Mouse (Mus musculus) naive thymus-derived CD4-positive, alpha-beta T cell, adult 2 months (primary cell): Measurements from ENCODE around the gene Sucnr1.
"Not testable (repeated sequence)": the region's sequence is repeated elsewhere in the genome, so short reads cannot be mapped to it uniquely, and the experiment has no call there.

Experiments used
- DNase-seq: peaks from one replicate; pipeline ENCODE4 v3.0.0-alpha.2; 2011; ENCODE audit warnings: low read depth

Gene Sucnr1

GRCm38 (mm10) chr3:60081648-60082047 lies at the start of gene Sucnr1:
Gene Sucnr1 (plus strand): TSS chr3:60081869.
- DNase-seq: no peak

DNA sequence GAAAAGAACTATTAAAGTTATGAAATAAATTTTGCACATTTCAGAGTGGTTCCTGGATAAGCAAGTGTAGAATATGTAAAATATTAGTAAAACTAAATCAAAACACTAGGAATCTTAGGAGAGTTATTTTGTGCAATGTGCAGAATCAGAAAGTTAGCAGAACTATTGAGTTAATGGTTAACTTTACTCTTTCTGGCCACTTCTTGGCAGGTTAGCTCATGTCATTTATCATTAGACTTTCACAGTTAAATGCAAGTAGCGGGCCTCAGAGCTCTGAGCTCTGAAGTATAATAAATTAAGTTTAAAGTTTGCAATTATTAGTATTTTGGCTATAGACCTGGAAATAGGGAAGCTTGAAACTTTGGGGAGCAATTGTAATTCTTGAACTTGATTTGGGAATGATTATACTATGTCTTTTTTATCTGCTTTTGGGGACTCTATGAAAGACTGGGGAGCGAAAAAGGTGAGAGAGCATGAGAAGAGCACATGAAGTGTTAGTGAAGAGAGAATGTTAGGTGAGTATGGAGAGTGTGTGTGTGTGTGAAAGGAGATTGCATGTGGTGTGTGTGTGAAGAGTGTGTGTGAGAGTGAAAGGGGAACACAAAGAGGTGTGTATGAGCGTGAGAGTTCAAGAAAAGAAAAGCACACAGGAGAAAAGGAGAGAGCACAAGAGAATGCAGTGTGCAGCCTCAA lies 35.3 kb upstream of the Sucnr1 start:
- DNase-seq: no peak

GRCm38 (mm10) chr3:60053231-60053927 lies 28.3 kb upstream of the Sucnr1 start:
- DNase-seq: no peak

DNA sequence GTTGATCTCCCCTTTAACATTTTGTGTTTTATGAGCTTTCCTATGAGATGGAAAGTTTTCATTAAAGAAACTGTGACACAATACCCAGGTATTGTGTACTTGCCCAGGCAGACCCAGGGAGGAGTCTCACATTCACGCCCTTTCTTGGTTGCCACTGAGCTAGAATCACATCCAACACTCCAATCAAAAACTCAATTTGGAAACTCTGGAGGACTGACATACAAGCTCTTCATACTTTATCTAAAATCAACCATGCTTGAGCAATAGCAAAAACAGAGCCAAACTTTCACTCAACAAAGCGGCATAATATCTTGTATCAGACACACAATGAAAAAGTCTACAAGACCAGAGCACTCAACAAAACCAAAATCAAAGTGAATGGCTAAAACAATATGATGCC lies 27.7 kb upstream of the Sucnr1 start:
- DNase-seq: no peak

- peak; percentile 37 for DNase-seq
Measured at GRCm38 (mm10) chr3:60056451-60056850, 25.2 kb upstream of the Sucnr1 start.

DNA sequence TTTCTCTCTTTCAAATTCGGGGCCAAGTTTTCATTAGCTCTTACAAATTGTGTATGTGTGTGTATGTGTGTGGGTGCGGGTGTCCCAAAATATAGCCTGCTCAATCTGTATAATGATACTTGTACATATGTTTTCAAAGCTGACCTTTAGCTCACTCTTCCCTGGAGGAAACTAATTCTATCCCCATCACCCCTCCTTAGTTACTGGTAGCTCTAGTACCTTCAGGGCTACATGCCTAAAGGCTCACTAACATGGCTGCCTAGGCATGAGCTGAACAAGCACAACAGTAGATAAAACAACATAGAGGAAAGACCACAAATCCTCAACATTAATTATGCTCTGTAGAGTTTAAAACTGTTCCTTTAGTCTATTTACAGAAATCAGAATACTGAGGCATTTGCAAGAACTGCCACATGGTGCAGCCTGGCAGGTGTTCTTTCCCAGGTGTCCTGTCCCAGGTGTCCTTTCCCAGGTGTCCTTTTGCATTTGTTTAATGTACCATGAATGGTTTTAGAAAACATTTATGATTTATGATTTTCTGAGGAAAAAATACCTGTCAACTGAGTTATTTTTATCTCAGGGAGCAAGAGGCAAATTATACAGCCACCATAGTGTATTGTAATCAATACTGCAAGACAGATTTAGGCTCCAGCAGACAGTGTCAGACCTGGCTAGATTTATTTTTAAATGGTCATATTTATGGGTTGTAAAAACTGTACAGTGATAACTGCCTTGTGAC lies 24.4 kb upstream of the Sucnr1 start:
- DNase-seq: no peak

DNA sequence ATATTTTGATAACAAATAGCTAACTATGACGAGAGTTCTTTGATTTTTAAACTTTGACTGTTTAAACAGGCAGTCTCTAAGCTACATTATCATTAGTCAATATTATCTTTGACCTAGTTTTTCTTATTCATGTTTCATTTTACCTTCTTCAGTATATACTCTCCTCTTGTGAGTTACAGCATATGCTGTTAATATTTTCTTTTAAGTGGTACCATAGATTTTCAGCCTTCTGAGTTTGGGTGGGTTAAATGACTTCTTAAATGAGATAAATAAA lies 23.9 kb upstream of the Sucnr1 start:
- no peak for DNase-seq

GRCm38 (mm10) chr3:60078883-60079415 lies 2.7 kb upstream of the Sucnr1 start:
- DNase-seq: no peak

DNA sequence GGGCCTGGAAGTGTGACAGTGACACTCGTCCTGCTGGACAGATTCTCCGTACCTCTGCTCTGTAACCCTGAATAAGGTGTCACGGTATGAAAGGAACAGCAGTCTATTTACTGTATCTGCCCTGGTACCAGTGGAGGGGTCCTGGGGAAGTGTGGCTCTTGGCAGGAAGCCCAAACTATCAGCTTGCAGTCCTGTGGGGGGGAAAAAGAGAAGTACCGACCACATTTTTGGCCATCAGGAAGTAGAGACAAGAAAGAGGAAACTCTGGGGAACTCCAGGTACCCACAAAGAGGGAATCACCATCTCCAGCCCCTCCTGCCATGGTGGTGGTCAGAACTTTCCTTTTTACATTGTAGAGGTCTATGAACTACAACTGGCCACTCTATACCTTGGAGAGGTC lies 1.1 kb upstream of the Sucnr1 start:
- no peak for DNase-seq

DNA sequence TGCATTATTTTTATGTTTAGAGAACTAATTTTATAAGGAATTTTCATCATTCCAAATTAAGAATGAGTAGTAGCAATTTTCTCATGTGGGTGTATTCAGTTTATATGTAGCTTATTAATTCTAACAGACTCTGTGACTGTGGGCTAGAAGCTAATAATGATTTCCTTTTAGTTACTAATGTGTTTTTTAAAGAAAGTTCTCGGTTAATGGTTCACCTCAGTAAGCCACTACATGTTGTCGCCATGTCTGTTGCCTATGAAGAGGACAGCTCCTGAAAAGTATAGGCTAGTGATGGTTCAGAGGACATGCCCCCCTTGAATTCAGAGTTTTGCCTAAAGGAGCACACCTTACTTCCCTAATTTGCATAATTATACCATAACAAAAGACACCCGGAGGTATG lies 1.1 kb downstream of the Sucnr1 start:
- DNase-seq: no peak

DNA sequence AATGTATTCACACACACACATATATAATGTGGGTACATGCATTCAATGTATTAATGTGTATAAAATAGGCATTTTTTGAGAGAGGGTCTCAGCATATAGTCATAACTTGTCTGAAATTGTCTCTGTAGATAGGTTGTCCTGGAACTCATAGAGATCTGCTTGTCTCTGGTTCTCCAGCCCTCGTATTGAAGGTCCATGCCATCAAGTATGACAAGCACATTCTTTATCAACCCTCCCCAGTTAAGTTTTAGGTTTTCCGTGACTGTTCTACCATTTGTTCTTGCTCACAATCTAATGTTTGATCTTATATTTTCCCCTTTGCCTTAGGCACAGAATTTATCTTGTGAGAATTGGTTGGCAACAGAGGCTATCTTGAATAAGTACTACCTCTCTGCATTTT lies 4.1 kb downstream of the Sucnr1 start:
- DNase-seq: no peak

DNA sequence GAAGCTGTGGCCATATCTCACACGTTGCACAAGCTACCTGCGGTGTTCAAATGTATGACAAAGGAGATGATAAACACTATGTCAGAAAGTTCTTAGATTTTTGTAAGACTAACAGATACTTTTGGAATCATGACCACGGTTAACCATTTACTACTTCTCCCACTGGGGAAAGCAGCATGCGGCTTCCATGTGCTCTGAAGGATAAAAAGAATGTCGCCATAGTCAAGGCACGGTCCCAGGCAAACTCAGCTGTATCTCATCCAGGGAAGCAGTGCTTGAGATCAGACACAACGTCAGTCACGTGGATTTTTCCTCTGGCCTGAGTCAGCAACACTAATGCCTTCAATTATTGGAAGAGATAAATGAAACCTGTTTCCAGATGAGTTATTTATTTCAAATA lies 9.7 kb downstream of the Sucnr1 start:
- no peak for DNase-seq

- no peak for DNase-seq
Measured at GRCm38 (mm10) chr3:60094386-60095156, 12.9 kb downstream of the Sucnr1 start.

GRCm38 (mm10) chr3:60096941-60097340 lies 15.3 kb downstream of the Sucnr1 start:
- DNase-seq: no peak

- no peak for DNase-seq
Measured at GRCm38 (mm10) chr3:60097485-60097884, 15.8 kb downstream of the Sucnr1 start.

DNA sequence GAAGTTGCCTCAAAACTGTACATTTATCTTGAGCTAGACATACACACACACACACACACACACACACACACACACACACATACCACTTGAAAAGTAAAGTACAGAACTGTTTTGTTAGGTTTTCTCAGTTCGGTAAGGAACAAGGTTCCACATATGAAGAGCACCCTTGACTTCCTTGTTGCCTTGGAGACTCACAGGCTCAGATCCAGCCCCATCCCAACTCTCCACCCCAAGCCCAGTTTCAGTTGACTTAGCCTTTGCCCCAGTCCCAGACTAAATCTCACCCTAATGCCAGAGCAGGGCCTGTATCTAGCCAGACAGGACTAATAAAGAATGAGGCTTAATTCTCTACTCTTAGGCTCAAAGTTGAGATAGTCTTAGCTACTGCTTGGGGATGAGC lies 16.9 kb downstream of the Sucnr1 start:
- no peak for DNase-seq

DNA sequence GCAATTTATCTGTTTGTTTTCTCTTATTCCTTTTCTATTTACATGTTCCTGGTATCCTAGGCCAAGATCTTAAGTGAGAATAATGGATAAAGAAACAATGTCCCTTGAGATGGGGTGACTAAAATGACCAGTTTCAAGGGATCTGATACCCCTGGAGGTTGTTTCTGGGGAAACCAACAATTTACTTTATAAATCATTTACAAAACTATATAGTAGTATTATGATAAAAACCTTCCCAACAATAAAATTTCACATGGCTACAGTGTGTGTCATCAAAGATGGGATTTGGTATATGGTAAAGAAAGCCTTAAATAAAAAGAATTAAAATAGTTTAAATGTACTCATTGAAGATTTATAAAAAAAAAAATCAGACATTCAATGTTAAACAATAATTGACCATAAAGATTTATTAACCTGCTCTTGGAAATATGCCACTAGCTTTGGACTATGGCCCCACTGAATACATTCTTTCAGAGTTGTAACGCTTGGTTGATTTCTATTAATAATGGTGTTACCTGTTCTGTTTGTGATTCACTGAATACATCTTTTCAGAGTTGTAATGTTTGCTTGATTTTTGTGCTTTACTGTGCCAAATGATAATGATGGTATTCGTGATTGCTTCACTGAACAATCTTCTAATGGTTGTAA lies 22.9 kb downstream of the Sucnr1 start:
- no peak for DNase-seq

- not testable (repeated sequence) for DNase-seq
Measured at GRCm38 (mm10) chr3:60106446-60106845, 24.8 kb downstream of the Sucnr1 start.

DNA sequence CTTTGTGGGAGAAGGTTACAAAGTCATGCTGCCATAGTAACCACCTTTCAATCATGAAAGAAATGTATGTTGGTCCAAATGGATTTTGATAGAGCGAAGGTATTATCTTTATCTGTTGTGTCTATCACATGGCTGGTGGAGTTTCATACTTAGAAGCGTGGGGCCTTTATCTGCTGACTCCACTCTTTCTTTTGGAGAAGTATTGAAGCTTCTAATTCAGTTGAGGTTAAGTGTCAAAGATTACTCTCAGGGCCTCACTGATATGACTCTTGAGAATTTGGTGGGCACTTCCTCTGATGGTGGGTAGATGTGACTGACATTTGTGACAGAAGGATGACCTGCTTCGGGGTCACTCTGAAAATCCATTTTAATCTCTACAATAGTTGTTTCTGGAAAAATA lies 26.1 kb downstream of the Sucnr1 start:
- DNase-seq: no peak

GRCm38 (mm10) chr3:60108815-60109214 lies 27.1 kb downstream of the Sucnr1 start:
- DNase-seq: no peak

GRCm38 (mm10) chr3:60111135-60111710 lies 29.6 kb downstream of the Sucnr1 start:
- peak; percentile 4 for DNase-seq
